Mouse (Mus musculus) layer of hippocampus, adult 2 months (tissue): ENCODE measurements around the gene Col27a1. TPM values are rescaled to one million over a fixed set of nuclear protein-coding genes. Genes with fewer than 3 reads are reported as not detected.
A peak's percentile ranks its signal among the peaks of the same experiment; 100 is the strongest.

ENCODE experiments used
- DNase-seq, 2 experiments: peaks; one replicate each; pipeline ENCODE4 v3.0.0; 2022; ENCODE audit warnings: low spot score in 2 of 2
- H3K27ac ChIP-seq: fragments of 200-600 bp; 2 replicates; pipeline ENCODE4 v1.8.1; 2022
- H3K4me3 ChIP-seq: fragments of 200-600 bp; 2 replicates; pipeline ENCODE4 v1.8.1; 2022; ENCODE audit warnings: mild to moderate bottlenecking
- CTCF ChIP-seq: fragments of 200-600 bp; conservative IDR thresholded peaks from 2 replicates; pipeline ENCODE4 v1.8.1; 2022; ENCODE audit warnings: antibody characterized with exemption, mild to moderate bottlenecking, moderate library complexity
- total RNA-seq, 2 experiments: library from RNA; stranded (reverse); gene quantifications; 2 replicates each; pipeline ENCODE4 v1.2.3; 2021

The Col27a1 gene
- total RNA-seq, 2 experiments from 2014 or later = 4.1 to 5.1 TPM

- H3K27ac ChIP-seq = no peak overlapping the region
- TF ChIP-seq CTCF = no peak
- no peak overlapping the region for H3K4me3 ChIP-seq
- DNase-seq = no peak
These were observed 16.3 kb downstream of the Col27a1 start for GRCm38 (mm10) chr4:63229991-63230581.

GRCm38 (mm10) chr4:63231121-63231520, 17.3 kb downstream of the Col27a1 start:
- no peak for TF ChIP-seq CTCF
- no peak for DNase-seq
- Histone ChIP-seq H3K27ac (no peak overlapping the region), H3K4me3 (no peak overlapping the region)

GRCm38 (mm10) chr4:63232542-63233020, 18.8 kb downstream of the Col27a1 start:
- Histone ChIP-seq H3K27ac (no peak overlapping the region), H3K4me3 (no peak overlapping the region)
- no peak for TF ChIP-seq CTCF
- no peak for DNase-seq

GRCm38 (mm10) chr4:63233557-63234452, 20.0 kb downstream of the Col27a1 start:
- peak in 1 of 2 experiments; percentile 39 for DNase-seq
- H3K27ac ChIP-seq = no peak overlapping the region
- TF ChIP-seq CTCF = no peak

GRCm38 (mm10) chr4:63234852-63235251, 21.0 kb downstream of the Col27a1 start:
- no peak overlapping the region for H3K4me3 ChIP-seq
- no peak for DNase-seq
- no peak overlapping the region for H3K27ac ChIP-seq
- no peak for TF ChIP-seq CTCF

More at GRCm38 (mm10) chr4:63233557-63234452, 20.0 kb downstream of the Col27a1 start:
- no peak overlapping the region for H3K4me3 ChIP-seq

- no peak for TF ChIP-seq CTCF
- H3K27ac ChIP-seq = no peak overlapping the region
- no peak overlapping the region for H3K4me3 ChIP-seq
- DNase-seq = no peak
These were observed 22.4 kb downstream of the Col27a1 start for GRCm38 (mm10) chr4:63236235-63236634.

- H3K4me3 ChIP-seq = no peak overlapping the region
- no peak for DNase-seq
- no peak for TF ChIP-seq CTCF
- H3K27ac ChIP-seq = no peak overlapping the region
These were observed 23.4 kb downstream of the Col27a1 start for GRCm38 (mm10) chr4:63237225-63237624.

- Histone ChIP-seq H3K4me3 (no peak overlapping the region), H3K27ac (no peak overlapping the region)
- DNase-seq = no peak
- no peak for TF ChIP-seq CTCF
These were observed 24.3 kb downstream of the Col27a1 start for GRCm38 (mm10) chr4:63238141-63238540.

GRCm38 (mm10) chr4:63238722-63239121, 24.9 kb downstream of the Col27a1 start:
- Histone ChIP-seq H3K4me3 (no peak overlapping the region), H3K27ac (no peak overlapping the region)
- TF ChIP-seq CTCF = no peak
- DNase-seq = no peak

GRCm38 (mm10) chr4:63241031-63241430, 27.2 kb downstream of the Col27a1 start:
- Histone ChIP-seq H3K27ac (no peak overlapping the region), H3K4me3 (no peak overlapping the region)
- no peak for DNase-seq
- no peak for TF ChIP-seq CTCF

GRCm38 (mm10) chr4:63247991-63248390, 34.2 kb downstream of the Col27a1 start:
- no peak for DNase-seq
- H3K4me3 ChIP-seq = no peak overlapping the region
- TF ChIP-seq CTCF = no peak
- H3K27ac ChIP-seq = no peak overlapping the region

- no peak for DNase-seq
- Histone ChIP-seq H3K27ac (no peak overlapping the region), H3K4me3 (no peak overlapping the region)
- no peak for TF ChIP-seq CTCF
These were observed 35.1 kb downstream of the Col27a1 start for GRCm38 (mm10) chr4:63248951-63249350.

- peak; percentile 27 to 57 for DNase-seq
These were observed 38.0 kb downstream of the Col27a1 start for GRCm38 (mm10) chr4:63251760-63252159.

More at GRCm38 (mm10) chr4:63251760-63252159, 38.0 kb downstream of the Col27a1 start:
- Histone ChIP-seq H3K27ac (no peak overlapping the region), H3K4me3 (no peak overlapping the region)
- TF ChIP-seq CTCF = no peak
